Mouse (Mus musculus) monocyte, adult 59 days (primary cell): Measurements from ENCODE around the gene Slc7a1. TPM values are rescaled to one million over a fixed set of nuclear protein-coding genes. Genes with fewer than 3 reads are reported as not detected.

Experiments
- total RNA-seq, 2 experiments: library from RNA; stranded (reverse); gene quantifications; one replicate each; pipeline ENCODE4 v1.2.4; 2023

The Slc7a1 gene
- 10 to 100 TPM; 51.1 to 58.1 TPM for total RNA-seq

GRCm38 (mm10) chr5:148399660-148400443 lies at the start of gene Slc7a1:
Gene Slc7a1, minus strand, starts transcription at chr5:148399904.

Other genes starting within 250 kb of the Slc7a1 start
- gene Ubl3, start 152.9 kb upstream of the Slc7a1 start, total RNA-seq = 100 to 1,000 TPM; 275 to 281 TPM